Mouse (Mus musculus) forebrain, embryonic 15.5 days (tissue): ENCODE data around the gene Gpc6. TPM values are rescaled to one million over a fixed set of nuclear protein-coding genes. Genes with fewer than 3 reads are reported as not detected.
A peak's percentile ranks its signal among the peaks of the same experiment; 100 is the strongest.

Source experiments
- ATAC-seq: fragments of 200-750 bp; cut with Nextera tagmentation; replicated peaks from 2 replicates; pipeline ENCODE4 v1.8.0; 2017; ENCODE audit warnings: mild to moderate bottlenecking, moderate TSS enrichment, moderate library complexity
- H3K27ac ChIP-seq: fragments of 300-500 bp; sonication (generic); replicated peaks from 2 replicates; pipeline ENCODE4 v1.5.1; 2015; ENCODE audit warnings: mild to moderate bottlenecking, inconsistent platforms
- H3K27me3 ChIP-seq: fragments of 300-500 bp; sonication (generic); 2 replicates; pipeline ENCODE4 v1.6.1; 2015; ENCODE audit warnings: inconsistent platforms
- H3K36me3 ChIP-seq: fragments of 300-500 bp; sonication (generic); 2 replicates; pipeline ENCODE4 v1.6.1; 2015; ENCODE audit warnings: mild to moderate bottlenecking, inconsistent platforms
- H3K4me1 ChIP-seq: fragments of 300-500 bp; sonication (generic); 2 replicates; pipeline ENCODE4 v1.6.1; 2015; ENCODE audit warnings: inconsistent platforms
- H3K4me2 ChIP-seq: fragments of 300-500 bp; sonication (generic); replicated peaks from 2 replicates; pipeline ENCODE4 v1.6.1; 2015; ENCODE audit warnings: mild to moderate bottlenecking, inconsistent platforms
- H3K4me3 ChIP-seq: fragments of 300-500 bp; sonication (generic); 2 replicates; pipeline ENCODE4 v1.5.1; 2015; ENCODE audit warnings: mild to moderate bottlenecking, inconsistent platforms
- H3K9ac ChIP-seq: fragments of 300-500 bp; sonication (generic); replicated peaks from 2 replicates; pipeline ENCODE4 v1.6.1; 2015; ENCODE audit warnings: mild to moderate bottlenecking, inconsistent platforms
- H3K9me3 ChIP-seq: fragments of 300-500 bp; sonication (generic); 2 replicates; pipeline ENCODE4 v1.6.1; 2016; ENCODE audit warnings: inconsistent platforms
- WGBS: fragments of 180-500 bp; shearing (Covaris S2); methylation state at CpG from one replicate; pipeline ENCODE4 v1.1.7; 2015; ENCODE audit warnings: mixed read lengths; 5-methylcytosine and 5-hydroxymethylcytosine counted together
- polyA plus RNA-seq: library from polyadenylated mRNA; unstranded; fragments of >200 nt; fragmentation: Nextera tagmentation; extraction: Ambion mirVana; gene quantifications from 2 replicates; pipeline ENCODE4 v1.2.1, GENCODE M21; 2015

The Gpc6 gene
- polyA plus RNA-seq, 1 experiment from 2014 or later: 18.3 TPM

DNA sequence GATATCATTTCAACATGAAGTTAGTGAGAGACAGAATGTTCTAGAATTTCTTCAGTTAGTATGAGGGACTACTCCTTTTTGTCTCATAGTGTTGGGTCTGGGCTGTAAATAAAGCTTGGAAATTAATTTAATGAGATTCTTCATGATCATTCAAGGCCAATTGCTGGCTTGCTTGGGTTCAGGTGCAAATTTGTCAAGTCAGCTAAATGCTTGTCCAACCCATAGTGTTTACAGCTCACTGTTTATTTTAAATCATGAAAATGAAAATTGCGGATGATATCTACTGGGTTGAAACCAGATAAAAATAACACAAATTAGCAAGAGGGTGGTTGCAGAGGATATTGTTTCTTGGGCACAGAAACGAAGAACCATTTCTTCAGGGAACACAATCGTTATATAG is 49.6 kb downstream of the Gpc6 start:
- 91% methylated on average over 3 of the region's 3 CpGs for WGBS
- Histone ChIP-seq H3K27ac (no peak overlapping the region), H3K4me3 (no peak overlapping the region), H3K4me1 (no peaks in the 10 kb centered on the region), H3K27me3 (no peaks in the 10 kb centered on the region), H3K4me2 (no peak overlapping the region), H3K9me3 (no peaks in the 10 kb centered on the region), H3K36me3 (no peaks in the 10 kb centered on the region), H3K9ac (no peak overlapping the region)
- no peak for ATAC-seq

DNA sequence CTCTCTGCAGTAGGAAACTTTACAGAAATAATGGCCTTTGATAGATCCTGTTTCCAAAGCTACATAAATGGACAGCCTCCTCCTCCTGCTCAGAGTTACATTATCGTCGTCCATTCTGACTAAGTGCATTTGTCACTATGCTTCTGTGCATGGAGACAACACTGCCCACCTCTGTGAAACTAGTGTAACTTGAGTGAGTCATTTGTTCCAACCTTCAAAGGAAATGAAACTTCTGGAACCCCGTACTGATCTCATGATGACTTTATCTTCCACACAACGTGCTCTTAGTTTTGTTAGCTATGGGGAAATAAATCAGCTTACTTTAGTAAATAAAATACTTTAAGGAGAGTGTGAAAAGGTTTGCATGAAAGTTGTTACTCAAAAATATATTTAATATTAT is 50.1 kb downstream of the Gpc6 start:
- 83% methylated on average over 4 of the region's 4 CpGs for WGBS
- Histone ChIP-seq H3K9ac (no peak overlapping the region), H3K27me3 (no peaks in the 10 kb centered on the region), H3K4me3 (no peak overlapping the region), H3K27ac (no peak overlapping the region), H3K9me3 (no peaks in the 10 kb centered on the region), H3K4me1 (no peaks in the 10 kb centered on the region), H3K36me3 (no peaks in the 10 kb centered on the region), H3K4me2 (no peak overlapping the region)
- ATAC-seq: no peak

DNA sequence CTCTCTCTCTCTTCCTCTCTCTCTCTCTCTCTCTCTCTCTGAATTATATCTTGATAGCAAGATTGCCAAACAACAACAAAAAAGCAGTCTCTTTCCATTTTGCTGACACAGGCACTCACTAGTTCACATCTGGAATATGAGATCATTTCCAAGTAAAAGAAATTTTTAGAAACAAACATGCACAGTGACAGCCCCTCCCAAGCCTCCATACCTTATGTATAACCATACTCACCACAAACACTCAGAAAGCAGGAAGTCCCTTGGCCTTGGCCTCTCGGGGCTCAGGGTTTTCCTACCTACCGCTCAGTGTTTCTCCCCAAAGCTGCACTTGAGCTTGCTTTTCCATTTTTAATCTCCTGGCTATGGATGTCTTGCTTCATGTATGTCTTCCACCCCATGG is 52.1 kb downstream of the Gpc6 start:
- Histone ChIP-seq H3K9me3 (no peaks in the 10 kb centered on the region), H3K4me3 (no peak overlapping the region), H3K36me3 (no peaks in the 10 kb centered on the region), H3K4me2 (no peak overlapping the region), H3K27ac (no peak overlapping the region), H3K4me1 (no peaks in the 10 kb centered on the region), H3K27me3 (no peaks in the 10 kb centered on the region), H3K9ac (no peak overlapping the region)
- no peak for ATAC-seq
- 96% methylated on average over 2 of the region's 2 CpGs for whole genome bisulfite sequencing

DNA sequence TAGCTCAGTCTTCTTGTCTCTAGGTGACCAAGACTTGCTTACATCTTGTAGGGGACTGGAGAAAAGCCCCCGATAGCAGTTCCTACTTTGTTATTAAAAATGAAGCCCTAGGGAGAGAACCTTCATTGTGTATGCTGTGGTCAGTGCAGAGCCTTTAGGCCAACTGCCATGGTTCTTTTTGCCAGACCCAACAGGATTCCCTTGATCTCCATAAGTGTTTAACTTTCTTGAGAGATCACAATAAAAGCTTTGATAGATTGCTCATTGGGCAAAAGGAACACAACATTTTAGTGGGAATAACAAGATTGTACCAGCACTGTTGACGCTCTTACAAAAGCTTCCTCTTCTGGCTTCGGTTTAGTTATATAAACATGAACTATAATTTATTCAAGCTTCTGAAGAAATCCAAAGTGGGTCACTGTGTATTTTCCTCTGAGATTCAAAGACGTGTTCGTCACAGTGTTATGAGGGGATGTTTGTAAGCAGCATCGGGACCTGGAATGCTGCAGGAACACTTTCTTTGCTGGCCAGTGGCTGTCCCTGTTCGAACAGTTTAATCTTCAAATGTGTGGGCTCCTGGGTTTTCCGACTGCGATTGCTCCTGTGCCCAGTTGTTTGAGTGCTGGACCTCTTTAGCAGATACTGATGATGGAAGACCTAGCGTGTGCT is 54.7 kb downstream of the Gpc6 start:
- whole genome bisulfite sequencing: 75% methylated on average over 10 of the region's 10 CpGs
- Histone ChIP-seq H3K36me3 (no peaks in the 10 kb centered on the region), H3K9ac (no peak overlapping the region), H3K9me3 (no peaks in the 10 kb centered on the region), H3K4me1 (no peaks in the 10 kb centered on the region), H3K4me3 (no peak overlapping the region), H3K4me2 (no peak overlapping the region), H3K27ac (no peak overlapping the region), H3K27me3 (no peaks in the 10 kb centered on the region)
- ATAC-seq: no peak

GRCm38 (mm10) chr14:116981711-116982110 is 56.6 kb downstream of the Gpc6 start:
- Histone ChIP-seq H3K36me3 (no peaks in the 10 kb centered on the region), H3K4me1 (no peaks in the 10 kb centered on the region), H3K4me3 (no peak overlapping the region), H3K9ac (no peak overlapping the region), H3K9me3 (no peaks in the 10 kb centered on the region), H3K27ac (no peak overlapping the region), H3K4me2 (no peak overlapping the region), H3K27me3 (no peaks in the 10 kb centered on the region)
- WGBS: 89% methylated on average over 4 of the region's 4 CpGs
- no peak for ATAC-seq

DNA sequence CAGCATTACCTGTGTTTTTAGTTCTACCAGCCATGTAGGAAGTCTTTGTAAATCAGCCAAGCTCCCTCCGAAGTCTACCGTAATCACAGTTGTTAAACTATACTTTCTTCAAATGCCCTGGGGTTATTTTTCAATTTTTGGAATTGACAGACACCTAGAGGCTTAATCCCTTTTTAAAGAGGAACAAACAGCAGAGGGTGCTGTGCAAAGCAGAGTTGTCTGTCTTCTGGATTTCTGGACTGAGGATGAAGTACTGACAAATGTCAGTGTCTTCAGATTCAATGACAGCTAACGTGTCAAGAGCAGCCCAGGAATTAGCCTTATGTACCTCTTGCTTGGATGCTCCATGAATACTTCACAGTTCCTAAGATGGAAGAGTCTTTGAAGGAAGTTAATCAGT is 62.2 kb downstream of the Gpc6 start:
- H3K36me3 ChIP-seq: 0 out of 2 replicates have a peak, but pooled peaks cover 2% of the 10 kb centered on the region
- WGBS: 81% methylated on average over 3 of the region's 3 CpGs
- no peak overlapping the region for H3K4me3 ChIP-seq
- H3K27me3 ChIP-seq: no peaks in the 10 kb centered on the region
- H3K9ac ChIP-seq: no peak overlapping the region
- H3K27ac ChIP-seq: no peak overlapping the region
- H3K9me3 ChIP-seq: no peaks in the 10 kb centered on the region
- ATAC-seq: no peak
- H3K4me1 ChIP-seq: no peaks in the 10 kb centered on the region
- no peak overlapping the region for H3K4me2 ChIP-seq

- no peaks in the 10 kb centered on the region for H3K36me3 ChIP-seq
- ATAC-seq: no peak
- H3K9me3 ChIP-seq: no peaks in the 10 kb centered on the region
- WGBS: 92% methylated on average over 1 of the region's 1 CpGs
- H3K9ac ChIP-seq: no peak overlapping the region
- H3K4me2 ChIP-seq: no peak overlapping the region
- H3K27me3 ChIP-seq: no peaks in the 10 kb centered on the region
- H3K27ac ChIP-seq: no peak overlapping the region
- no peak overlapping the region for H3K4me3 ChIP-seq
- no peaks in the 10 kb centered on the region for H3K4me1 ChIP-seq
Measured at GRCm38 (mm10) chr14:117000376-117000775, 75.3 kb downstream of the Gpc6 start.

DNA sequence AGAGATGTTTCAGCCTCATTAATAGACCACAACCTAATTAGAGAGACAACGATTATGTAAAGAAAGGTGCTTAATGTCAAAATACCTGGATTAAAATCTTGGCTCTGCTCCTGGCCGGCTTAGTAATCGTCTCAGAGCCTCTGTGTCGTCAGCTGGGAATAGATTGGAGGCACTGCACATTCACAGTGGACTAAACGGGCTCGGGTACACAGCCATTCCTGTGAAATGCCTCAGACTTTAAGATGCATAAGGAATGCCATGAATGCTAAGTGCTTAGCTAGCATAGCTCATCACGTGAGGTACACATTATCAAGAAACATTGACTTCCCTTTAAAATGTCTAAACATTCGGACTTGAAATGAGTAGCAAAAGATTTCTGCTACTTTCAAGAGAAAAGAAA is 77.2 kb downstream of the Gpc6 start:
- 34% methylated on average over 8 of the region's 8 CpGs for WGBS
- Histone ChIP-seq H3K9ac (no peak overlapping the region), H3K27me3 (no peaks in the 10 kb centered on the region), H3K4me2 (no peak overlapping the region), H3K4me1 (no peaks in the 10 kb centered on the region), H3K27ac (no peak overlapping the region), H3K4me3 (no peak overlapping the region), H3K36me3 (no peaks in the 10 kb centered on the region), H3K9me3 (no peaks in the 10 kb centered on the region)
- no peak for ATAC-seq

- Histone ChIP-seq H3K9ac (no peak overlapping the region), H3K27ac (no peak overlapping the region), H3K36me3 (no peaks in the 10 kb centered on the region), H3K4me2 (no peak overlapping the region), H3K27me3 (no peaks in the 10 kb centered on the region), H3K4me1 (peaks cover 6% of the 10 kb centered on the region; the same call in 1 of the 2 replicates), H3K4me3 (no peak overlapping the region), H3K9me3 (no peaks in the 10 kb centered on the region)
- ATAC-seq: no peak
- 54% methylated on average over 3 of the region's 3 CpGs for WGBS
Measured at GRCm38 (mm10) chr14:117008781-117009180, 83.7 kb downstream of the Gpc6 start.

- H3K27me3 ChIP-seq: no peaks in the 10 kb centered on the region
- peak overlapping the region; percentile 42 for H3K27ac ChIP-seq
- no peak overlapping the region for H3K4me2 ChIP-seq
- no peak overlapping the region for H3K9ac ChIP-seq
- no peaks in the 10 kb centered on the region for H3K9me3 ChIP-seq
- peak; percentile 88 for ATAC-seq
- peaks cover 8% of the 10 kb centered on the region; the same call in 1 of the 2 replicates for H3K4me1 ChIP-seq
- no peak overlapping the region for H3K4me3 ChIP-seq
- no peaks in the 10 kb centered on the region for H3K36me3 ChIP-seq
- WGBS: 40% methylated on average over 1 of the region's 1 CpGs
Measured at GRCm38 (mm10) chr14:117012969-117013368, 87.9 kb downstream of the Gpc6 start.

GRCm38 (mm10) chr14:117013554-117014117 is 88.5 kb downstream of the Gpc6 start:
- no peak for ATAC-seq
- Histone ChIP-seq H3K27me3 (no peaks in the 10 kb centered on the region), H3K27ac (peak overlapping the region; percentile 42), H3K9ac (no peak overlapping the region), H3K36me3 (no peaks in the 10 kb centered on the region), H3K4me2 (no peak overlapping the region), H3K9me3 (no peaks in the 10 kb centered on the region), H3K4me3 (no peak overlapping the region), H3K4me1 (peaks cover 10% of the 10 kb centered on the region)
- WGBS: 35% methylated on average over 3 of the region's 3 CpGs

DNA sequence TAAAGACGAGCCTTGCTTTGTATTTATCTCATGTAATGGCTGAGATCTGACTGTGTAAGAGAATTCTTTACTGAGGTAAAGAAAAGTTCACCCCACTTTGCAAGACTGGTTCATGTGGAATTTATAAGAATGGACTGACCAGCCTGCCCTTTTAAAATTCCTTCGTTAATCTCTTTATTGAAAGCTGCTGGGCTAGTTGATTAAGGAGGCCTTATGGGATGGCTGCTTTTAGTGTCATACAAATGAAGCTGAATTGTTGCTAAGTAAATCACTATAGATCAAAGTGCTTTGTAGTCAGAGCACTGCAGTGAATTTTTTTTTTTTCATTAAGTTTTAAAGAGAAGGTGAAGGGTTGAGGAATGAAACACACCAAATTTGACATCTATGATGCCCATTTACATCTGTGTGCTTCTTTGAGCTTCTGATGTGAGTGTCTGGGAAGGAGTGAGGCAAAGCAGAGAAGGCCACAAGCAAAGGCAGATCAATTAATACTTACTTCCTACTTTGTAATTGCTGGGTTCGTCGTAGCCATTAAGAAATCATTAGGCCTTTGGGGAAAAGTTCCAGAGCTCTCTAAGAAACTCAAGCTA is 90.3 kb downstream of the Gpc6 start:
- Histone ChIP-seq H3K9ac (no peak overlapping the region), H3K36me3 (no peaks in the 10 kb centered on the region), H3K4me1 (peaks cover 19% of the 10 kb centered on the region), H3K4me2 (no peak overlapping the region), H3K27ac (no peak overlapping the region), H3K27me3 (no peaks in the 10 kb centered on the region), H3K4me3 (no peak overlapping the region), H3K9me3 (no peaks in the 10 kb centered on the region)
- ATAC-seq: no peak
- WGBS: 4% methylated on average over 4 of the region's 4 CpGs
